Mouse (Mus musculus) testis, postnatal 10 days (tissue): ENCODE measurements around the gene Galnt6.

Experiments used
- DNase-seq: peaks from one replicate; pipeline ENCODE4 v3.0.0; 2021; ENCODE audit warnings: low spot score

Galnt6 gene

GRCm38 (mm10) chr15:100683041-100683440, 46.1 kb downstream of the Galnt6 start:
- peak; percentile 81 for DNase-seq

GRCm38 (mm10) chr15:100681770-100682169, 47.4 kb downstream of the Galnt6 start:
- DNase-seq: no peak

- DNase-seq: no peak
These were observed 48.8 kb downstream of the Galnt6 start for GRCm38 (mm10) chr15:100680381-100680780.

GRCm38 (mm10) chr15:100679005-100679404, 50.2 kb downstream of the Galnt6 start:
- no peak for DNase-seq

- DNase-seq: no peak
These were observed 50.6 kb downstream of the Galnt6 start for GRCm38 (mm10) chr15:100678581-100678980.

- DNase-seq: no peak
These were observed 51.5 kb downstream of the Galnt6 start for GRCm38 (mm10) chr15:100677675-100678074.

GRCm38 (mm10) chr15:100676521-100676920, 52.7 kb downstream of the Galnt6 start:
- no peak for DNase-seq

- no peak for DNase-seq
These were observed 53.7 kb downstream of the Galnt6 start for GRCm38 (mm10) chr15:100675486-100675885.

- no peak for DNase-seq
These were observed 54.6 kb downstream of the Galnt6 start for GRCm38 (mm10) chr15:100674566-100674965.

- DNase-seq: no peak
These were observed 55.4 kb downstream of the Galnt6 start for GRCm38 (mm10) chr15:100673585-100674391.

GRCm38 (mm10) chr15:100670833-100671232, 58.3 kb downstream of the Galnt6 start:
- no peak for DNase-seq

GRCm38 (mm10) chr15:100670004-100670403, 59.2 kb downstream of the Galnt6 start:
- no peak for DNase-seq

GRCm38 (mm10) chr15:100669337-100669736, 59.8 kb downstream of the Galnt6 start, which contains the start of gene Bin2:
TSS of gene Bin2 (minus strand) at chr15:100669553.
- DNase-seq: no peak

GRCm38 (mm10) chr15:100667871-100668545, 61.2 kb downstream of the Galnt6 start:
- DNase-seq: no peak

GRCm38 (mm10) chr15:100667420-100667819, 61.8 kb downstream of the Galnt6 start:
- DNase-seq: no peak

GRCm38 (mm10) chr15:100666851-100667250, 62.3 kb downstream of the Galnt6 start:
- no peak for DNase-seq

GRCm38 (mm10) chr15:100666219-100666696, 62.9 kb downstream of the Galnt6 start:
- no peak for DNase-seq

- DNase-seq: no peak
These were observed 63.6 kb downstream of the Galnt6 start for GRCm38 (mm10) chr15:100665411-100666218.

- DNase-seq: no peak
These were observed 64.3 kb downstream of the Galnt6 start for GRCm38 (mm10) chr15:100664813-100665274.

- no peak for DNase-seq
These were observed 68.4 kb downstream of the Galnt6 start for GRCm38 (mm10) chr15:100660805-100661204.

GRCm38 (mm10) chr15:100660306-100660705, 68.9 kb downstream of the Galnt6 start:
- DNase-seq: no peak

- DNase-seq: no peak
These were observed 74.0 kb downstream of the Galnt6 start for GRCm38 (mm10) chr15:100655201-100655600.
